Mouse (Mus musculus): ENCODE data around the gene Gm20388. TPM values are rescaled to one million over a fixed set of nuclear protein-coding genes. Genes with fewer than 3 reads are reported as not detected.
A peak's percentile ranks its signal among the peaks of the same experiment; 100 is the strongest.

Gm20388 gene
- polyA plus RNA-seq, 1 experiment from 2014 or later: 5.5 TPM

DNA sequence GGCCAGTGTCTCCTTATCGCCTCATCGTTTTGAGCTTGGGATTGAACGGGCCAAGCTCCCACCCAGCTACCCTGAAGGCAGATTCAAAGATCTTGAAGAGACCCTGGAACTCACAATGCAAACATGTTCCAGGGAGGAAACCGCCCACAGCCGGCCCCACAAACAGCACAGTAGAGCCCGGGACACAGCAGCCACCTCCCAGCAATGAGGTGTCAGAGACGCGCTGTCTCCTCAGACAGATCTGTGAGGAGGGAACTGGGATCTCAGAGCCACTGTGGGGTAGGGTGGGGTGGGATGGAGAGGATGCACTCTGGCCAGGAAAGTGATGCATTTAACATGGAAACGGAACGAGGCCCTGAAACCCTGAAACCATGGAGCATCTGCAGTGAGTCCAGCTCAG is 2207.5 kb downstream of the Gm20388 start:
- H3K36me3 ChIP-seq: no peaks in the 10 kb centered on the region
- H3K4me3 ChIP-seq: no peak overlapping the region
- 26% methylated on average over 10 of the region's 10 CpGs for WGBS
- H3K27ac ChIP-seq: peak overlapping the region; percentile 50; the same call in 1 of the 2 replicates
- peaks cover 12% of the 10 kb centered on the region; the same call in 1 of the 2 replicates for H3K27me3 ChIP-seq
- ATAC-seq (ENCODE audit: borderline replicate concordance, extremely low read depth, low FRiP score, low TSS enrichment): peak; percentile 77
- peaks cover 27% of the 10 kb centered on the region for H3K4me1 ChIP-seq
- H3K9me3 ChIP-seq: no peaks in the 10 kb centered on the region
- no peak overlapping the region for H3K4me2 ChIP-seq
- no peak overlapping the region for H3K9ac ChIP-seq

DNA sequence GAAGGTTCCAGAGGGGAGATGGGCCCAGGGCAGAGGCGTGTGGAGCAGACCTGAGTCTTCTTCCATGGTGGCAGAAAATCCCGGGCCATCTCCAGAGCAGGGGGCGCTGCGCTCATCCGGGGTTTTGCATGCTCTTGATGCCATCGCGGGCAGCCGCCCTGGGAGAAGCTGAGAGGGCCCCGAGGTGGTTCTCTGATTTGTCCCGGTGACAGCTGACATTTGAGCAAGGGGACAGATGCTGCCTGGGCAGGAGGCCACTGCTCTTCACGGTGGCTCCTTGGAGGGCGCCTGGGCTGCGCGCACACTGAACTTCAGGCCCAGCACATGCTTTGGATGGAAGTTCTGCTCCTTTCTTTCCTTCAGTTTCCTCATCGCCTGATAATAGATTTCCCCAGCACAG is 2207.9 kb downstream of the Gm20388 start:
- 0 out of 2 replicates have a peak, but pooled peaks have one; percentile 1 for ATAC-seq (ENCODE audit: borderline replicate concordance, extremely low read depth, low FRiP score, low TSS enrichment)
- H3K4me1 ChIP-seq: peaks cover 27% of the 10 kb centered on the region
- no peaks in the 10 kb centered on the region for H3K36me3 ChIP-seq
- no peak overlapping the region for H3K9ac ChIP-seq
- 52% methylated on average over 15 of the region's 15 CpGs for WGBS
- H3K4me2 ChIP-seq: no peak overlapping the region
- peak overlapping the region; percentile 50; the same call in 1 of the 2 replicates for H3K27ac ChIP-seq
- peaks cover 12% of the 10 kb centered on the region; the same call in 1 of the 2 replicates for H3K27me3 ChIP-seq
- H3K4me3 ChIP-seq: no peak overlapping the region
- H3K9me3 ChIP-seq: no peaks in the 10 kb centered on the region

DNA sequence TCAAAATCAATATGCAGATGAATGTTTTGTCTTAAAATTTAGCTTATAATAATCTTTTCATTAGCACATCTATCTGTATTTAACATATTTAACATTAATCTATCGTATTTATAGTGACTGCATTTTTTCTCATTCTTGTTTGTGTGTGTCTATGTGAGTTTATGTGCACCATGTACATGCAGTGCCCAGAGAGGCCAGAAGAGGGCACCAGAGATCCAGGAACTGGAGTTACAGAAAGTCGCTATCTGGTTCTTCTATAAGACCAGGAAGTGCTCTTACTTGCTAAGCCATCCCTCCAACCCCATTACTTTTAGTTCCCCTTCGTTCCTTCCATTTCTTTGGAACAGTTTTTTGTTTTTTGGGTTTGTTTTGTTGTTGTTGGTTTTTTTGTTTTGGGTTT is 2213.7 kb downstream of the Gm20388 start:
- Histone ChIP-seq H3K27ac (no peak overlapping the region), H3K9me3 (no peaks in the 10 kb centered on the region), H3K27me3 (peaks cover 5% of the 10 kb centered on the region; the same call in 1 of the 2 replicates), H3K36me3 (no peaks in the 10 kb centered on the region), H3K4me2 (no peak overlapping the region), H3K4me3 (no peak overlapping the region), H3K4me1 (no peaks in the 10 kb centered on the region), H3K9ac (no peak overlapping the region)
- no peak for ATAC-seq (ENCODE audit: borderline replicate concordance, extremely low read depth, low FRiP score, low TSS enrichment)
- 92% methylated on average over 3 of the region's 3 CpGs for WGBS

DNA sequence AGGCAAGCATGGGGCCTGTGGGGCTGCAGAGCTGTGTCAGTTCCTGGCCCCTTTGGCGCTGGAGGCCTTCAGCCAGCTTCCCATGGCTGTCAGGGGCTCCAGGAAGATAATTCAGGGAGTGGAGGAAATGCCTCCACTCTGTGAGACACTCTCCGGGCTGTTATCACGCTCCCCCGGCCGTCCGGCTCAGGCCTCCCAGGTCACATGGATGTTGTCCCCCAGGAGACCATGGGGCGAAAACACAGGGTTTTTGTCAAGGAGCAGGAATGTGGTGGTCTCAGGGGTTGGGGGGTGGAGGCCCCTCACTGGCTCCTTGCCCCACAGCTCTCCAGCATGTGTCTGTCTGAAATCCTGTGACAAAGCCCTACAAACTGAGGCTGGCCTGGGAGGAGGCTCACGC is 2216.0 kb downstream of the Gm20388 start:
- Histone ChIP-seq H3K27ac (no peak overlapping the region), H3K4me1 (no peaks in the 10 kb centered on the region), H3K4me3 (no peak overlapping the region), H3K9ac (no peak overlapping the region), H3K9me3 (no peaks in the 10 kb centered on the region), H3K36me3 (no peaks in the 10 kb centered on the region), H3K27me3 (no peaks in the 10 kb centered on the region; the same call in 1 of the 2 replicates), H3K4me2 (no peak overlapping the region)
- no peak for ATAC-seq (ENCODE audit: borderline replicate concordance, extremely low read depth, low FRiP score, low TSS enrichment)
- WGBS: 41% methylated on average over 8 of the region's 8 CpGs

DNA sequence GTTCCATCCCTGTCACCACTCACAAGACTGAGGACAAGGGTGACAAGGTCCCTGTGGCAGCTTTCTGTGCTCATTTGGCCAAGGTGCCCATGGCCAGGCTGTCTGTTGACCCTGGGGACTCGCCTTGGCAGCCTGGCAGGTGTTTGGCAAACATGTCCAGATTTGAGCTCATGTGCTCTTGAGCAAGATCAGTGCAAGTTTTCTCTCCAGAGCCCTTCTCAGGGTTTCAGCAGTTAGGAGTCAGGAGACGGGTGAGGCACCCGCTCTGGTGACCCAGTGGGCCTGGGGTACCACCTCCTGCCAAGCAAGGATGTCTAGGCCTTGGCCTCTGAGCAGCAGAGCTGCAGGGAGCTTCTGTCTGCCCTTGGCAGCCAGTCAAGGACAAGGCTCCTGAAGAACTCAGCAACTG is 2223.5 kb downstream of the Gm20388 start:
- 74% methylated on average over 3 of the region's 3 CpGs for WGBS
- Histone ChIP-seq H3K4me1 (no peaks in the 10 kb centered on the region), H3K27me3 (no peaks in the 10 kb centered on the region; the same call in 1 of the 2 replicates), H3K4me2 (no peak overlapping the region), H3K4me3 (no peak overlapping the region), H3K36me3 (no peaks in the 10 kb centered on the region), H3K9ac (no peak overlapping the region), H3K9me3 (no peaks in the 10 kb centered on the region), H3K27ac (no peak overlapping the region)
- ATAC-seq (ENCODE audit: borderline replicate concordance, extremely low read depth, low FRiP score, low TSS enrichment): no peak

DNA sequence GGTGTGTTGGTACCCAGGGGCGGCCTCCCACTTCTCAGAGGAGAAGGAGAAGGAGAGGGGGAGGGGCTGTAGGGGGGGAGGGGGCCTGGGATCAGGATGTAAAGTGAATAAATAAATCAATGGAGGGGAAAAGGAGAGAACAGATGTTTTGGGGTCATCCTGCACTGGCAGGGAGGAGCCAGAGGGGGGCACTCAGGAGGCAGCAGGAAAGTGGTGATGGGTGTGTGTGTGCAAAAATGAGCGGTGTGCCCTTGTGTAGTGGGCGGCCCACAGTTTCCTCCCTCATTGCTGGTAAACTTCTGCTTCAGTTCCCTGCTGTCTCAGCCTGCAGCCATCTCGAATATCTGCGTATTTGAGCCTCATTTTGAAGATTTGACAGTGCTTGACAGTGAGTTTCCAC is 2224.9 kb downstream of the Gm20388 start:
- H3K4me2 ChIP-seq: no peak overlapping the region
- 65% methylated on average over 5 of the region's 5 CpGs for WGBS
- H3K9me3 ChIP-seq: no peaks in the 10 kb centered on the region

DNA sequence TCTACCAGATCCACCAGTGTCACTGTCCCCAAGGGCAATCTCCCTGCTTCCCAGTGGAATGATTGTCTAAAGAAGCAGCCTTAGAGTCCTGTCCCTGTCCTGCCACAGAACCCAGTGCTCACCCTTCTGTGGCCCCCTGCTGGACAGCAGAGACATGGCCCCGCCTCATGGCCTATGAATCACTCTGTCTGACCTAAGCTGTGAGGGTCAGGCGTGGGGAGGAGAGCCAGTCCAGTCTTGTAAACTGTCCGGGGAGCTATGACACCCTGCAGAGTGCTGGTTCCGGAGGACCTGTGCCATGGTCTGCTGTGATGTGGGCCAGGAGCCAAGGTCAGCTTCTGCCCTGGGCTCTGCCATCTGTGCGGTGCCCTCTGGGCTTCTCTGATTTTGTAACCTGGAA is 2229.1 kb downstream of the Gm20388 start:
- Histone ChIP-seq H3K9me3 (no peaks in the 10 kb centered on the region), H3K4me2 (no peak overlapping the region), H3K27me3 (no peaks in the 10 kb centered on the region), H3K4me3 (no peak overlapping the region), H3K36me3 (no peaks in the 10 kb centered on the region), H3K4me1 (no peaks in the 10 kb centered on the region), H3K27ac (no peak overlapping the region), H3K9ac (no peak overlapping the region)
- 27% methylated on average over 5 of the region's 5 CpGs for WGBS
- peak; percentile 46 for ATAC-seq (ENCODE audit: borderline replicate concordance, extremely low read depth, low FRiP score, low TSS enrichment)

More for the DNA sequence above, 2224.9 kb downstream of the Gm20388 start:
- Histone ChIP-seq H3K9ac (no peak overlapping the region), H3K27me3 (no peaks in the 10 kb centered on the region), H3K27ac (no peak overlapping the region), H3K36me3 (no peaks in the 10 kb centered on the region), H3K4me3 (no peak overlapping the region), H3K4me1 (no peaks in the 10 kb centered on the region)
- ATAC-seq (ENCODE audit: borderline replicate concordance, extremely low read depth, low FRiP score, low TSS enrichment): no peak

DNA sequence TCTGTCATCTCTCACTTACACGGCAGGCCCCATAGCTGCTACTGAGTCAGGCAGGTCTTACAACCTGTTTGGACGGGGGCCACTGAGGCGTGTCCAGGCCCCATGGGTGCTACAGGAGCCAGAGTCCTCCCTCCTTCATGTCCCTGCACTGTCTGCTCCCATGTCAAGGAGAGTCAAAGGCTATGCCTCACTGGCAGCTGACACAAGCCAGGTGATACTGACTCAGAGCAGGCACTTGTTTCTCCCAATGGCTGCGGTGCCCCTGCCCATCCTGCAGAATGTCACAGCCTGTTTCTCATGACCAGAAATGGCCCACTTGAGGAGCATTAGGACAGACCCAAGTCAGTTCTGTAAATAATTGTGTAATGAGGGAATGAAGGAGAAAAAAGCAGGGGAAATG is 2229.8 kb downstream of the Gm20388 start:
- Histone ChIP-seq H3K9me3 (no peaks in the 10 kb centered on the region), H3K4me3 (no peak overlapping the region), H3K9ac (no peak overlapping the region), H3K27ac (no peak overlapping the region), H3K4me1 (no peaks in the 10 kb centered on the region), H3K4me2 (no peak overlapping the region), H3K27me3 (no peaks in the 10 kb centered on the region), H3K36me3 (no peaks in the 10 kb centered on the region)
- no peak for ATAC-seq (ENCODE audit: borderline replicate concordance, extremely low read depth, low FRiP score, low TSS enrichment)
- 85% methylated on average over 4 of the region's 4 CpGs for WGBS

DNA sequence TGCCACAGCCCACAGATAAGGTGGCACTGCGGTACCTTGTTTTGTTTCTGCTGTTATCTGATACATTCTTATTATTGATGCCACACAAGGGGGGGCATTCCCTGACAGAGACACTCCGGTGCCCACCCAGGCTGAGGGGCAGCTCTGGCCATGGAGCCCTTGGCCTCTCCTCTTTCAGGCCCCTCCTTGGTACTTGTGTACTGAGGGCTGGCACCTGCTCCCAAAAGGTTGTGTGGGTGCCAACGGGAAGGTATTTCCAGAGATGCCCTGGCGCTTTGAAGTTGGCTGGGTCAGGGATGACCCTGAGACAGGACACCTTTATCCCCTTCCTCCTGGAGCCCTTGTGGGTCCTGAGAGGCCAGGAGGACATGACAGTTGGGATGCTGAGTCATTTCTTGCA is 2231.8 kb downstream of the Gm20388 start:
- H3K9me3 ChIP-seq: no peaks in the 10 kb centered on the region
- H3K4me1 ChIP-seq: no peaks in the 10 kb centered on the region
- ATAC-seq (ENCODE audit: borderline replicate concordance, extremely low read depth, low FRiP score, low TSS enrichment): no peak
- H3K27ac ChIP-seq: no peak overlapping the region
- H3K27me3 ChIP-seq: no peaks in the 10 kb centered on the region
- no peak overlapping the region for H3K9ac ChIP-seq
- no peak overlapping the region for H3K4me3 ChIP-seq
- no peak overlapping the region for H3K4me2 ChIP-seq
- 83% methylated on average over 4 of the region's 4 CpGs for WGBS
- no peaks in the 10 kb centered on the region for H3K36me3 ChIP-seq

DNA sequence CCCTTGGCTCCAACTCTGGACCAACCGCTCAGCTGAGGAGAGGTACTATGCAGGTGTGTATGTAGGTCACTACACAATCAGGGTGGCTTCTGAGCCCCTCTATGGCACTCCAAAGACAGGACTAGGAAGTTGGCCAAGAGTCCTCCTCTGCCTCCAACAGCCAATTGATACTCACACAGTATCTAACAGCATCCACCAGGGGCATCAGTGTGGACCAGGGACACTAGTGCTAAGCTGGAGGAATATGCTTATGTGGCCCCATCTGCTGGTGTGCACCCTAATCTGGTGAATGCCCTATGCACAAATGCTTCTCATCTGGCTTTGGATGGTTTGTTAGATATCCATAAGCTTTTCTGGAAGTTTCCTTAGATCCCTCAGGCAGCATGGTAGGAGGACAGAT is 2232.6 kb downstream of the Gm20388 start:
- no peak overlapping the region for H3K9ac ChIP-seq
- no peaks in the 10 kb centered on the region for H3K27me3 ChIP-seq
- no peaks in the 10 kb centered on the region for H3K4me1 ChIP-seq
- H3K27ac ChIP-seq: no peak overlapping the region
- 88% methylated on average over 1 of the region's 1 CpGs for WGBS
- H3K9me3 ChIP-seq: no peaks in the 10 kb centered on the region
- no peaks in the 10 kb centered on the region for H3K36me3 ChIP-seq
- H3K4me3 ChIP-seq: no peak overlapping the region
- no peak for ATAC-seq (ENCODE audit: borderline replicate concordance, extremely low read depth, low FRiP score, low TSS enrichment)
- no peak overlapping the region for H3K4me2 ChIP-seq

DNA sequence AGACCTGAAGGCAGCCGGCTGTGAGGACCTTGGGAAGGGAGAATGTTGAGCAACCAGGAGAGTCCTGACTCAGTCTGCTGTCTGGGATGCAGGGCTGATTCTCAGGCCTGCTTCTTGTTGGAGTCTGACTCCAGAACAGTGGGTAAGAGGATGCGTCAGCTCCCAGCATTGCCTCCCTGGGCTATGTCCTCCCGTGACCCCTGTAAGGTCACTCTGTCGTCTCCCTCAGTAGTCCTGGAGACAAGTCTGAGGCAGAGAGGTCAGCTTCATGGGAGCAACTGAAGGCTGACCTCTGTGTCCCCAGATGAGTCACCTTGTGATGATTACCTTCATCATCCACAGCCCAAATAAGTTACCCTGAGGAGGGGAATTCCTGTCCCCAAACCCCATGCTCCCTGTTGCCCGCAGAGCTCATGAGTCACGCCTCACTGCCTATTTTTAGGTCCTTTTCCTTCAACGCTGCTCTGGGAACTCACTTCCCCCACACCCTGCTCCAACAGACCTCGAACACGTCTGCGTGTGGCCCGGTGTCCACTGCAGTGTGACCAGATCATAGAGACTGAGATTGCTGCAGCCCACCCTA is 2234.2 kb downstream of the Gm20388 start:
- WGBS: 57% methylated on average over 11 of the region's 11 CpGs
- no peaks in the 10 kb centered on the region for H3K27me3 ChIP-seq
- H3K4me2 ChIP-seq: no peak overlapping the region
- H3K9ac ChIP-seq: no peak overlapping the region
- H3K9me3 ChIP-seq: no peaks in the 10 kb centered on the region
- H3K4me3 ChIP-seq: no peak overlapping the region
- H3K4me1 ChIP-seq: no peaks in the 10 kb centered on the region
- no peak overlapping the region for H3K27ac ChIP-seq
- no peaks in the 10 kb centered on the region for H3K36me3 ChIP-seq
- no peak for ATAC-seq (ENCODE audit: borderline replicate concordance, extremely low read depth, low FRiP score, low TSS enrichment)

DNA sequence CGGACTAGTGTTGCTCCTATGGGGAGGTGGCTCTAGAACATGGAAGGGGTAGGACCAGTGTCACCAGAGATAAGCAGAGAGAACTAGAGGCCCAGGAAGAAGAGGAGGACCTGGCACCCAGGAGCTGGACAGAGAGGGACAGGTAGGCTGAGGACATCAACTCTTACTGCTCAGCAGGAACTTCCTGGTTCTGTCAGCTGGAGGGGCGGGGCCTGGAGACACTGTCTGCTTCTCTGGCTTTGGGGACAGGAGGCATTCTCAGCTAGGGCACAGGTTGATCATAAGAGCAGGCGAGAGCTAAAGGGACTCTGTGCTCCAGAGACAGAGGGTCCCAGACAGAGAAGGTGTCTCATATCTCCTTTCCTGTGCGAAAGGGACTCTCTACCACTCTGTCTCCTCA is 2238.4 kb downstream of the Gm20388 start:
- Histone ChIP-seq H3K27ac (no peak overlapping the region), H3K27me3 (no peaks in the 10 kb centered on the region), H3K9ac (no peak overlapping the region), H3K9me3 (no peaks in the 10 kb centered on the region), H3K36me3 (no peaks in the 10 kb centered on the region), H3K4me1 (no peaks in the 10 kb centered on the region), H3K4me2 (no peak overlapping the region), H3K4me3 (no peak overlapping the region)
- WGBS: 78% methylated on average over 4 of the region's 4 CpGs
- ATAC-seq (ENCODE audit: borderline replicate concordance, extremely low read depth, low FRiP score, low TSS enrichment): no peak

DNA sequence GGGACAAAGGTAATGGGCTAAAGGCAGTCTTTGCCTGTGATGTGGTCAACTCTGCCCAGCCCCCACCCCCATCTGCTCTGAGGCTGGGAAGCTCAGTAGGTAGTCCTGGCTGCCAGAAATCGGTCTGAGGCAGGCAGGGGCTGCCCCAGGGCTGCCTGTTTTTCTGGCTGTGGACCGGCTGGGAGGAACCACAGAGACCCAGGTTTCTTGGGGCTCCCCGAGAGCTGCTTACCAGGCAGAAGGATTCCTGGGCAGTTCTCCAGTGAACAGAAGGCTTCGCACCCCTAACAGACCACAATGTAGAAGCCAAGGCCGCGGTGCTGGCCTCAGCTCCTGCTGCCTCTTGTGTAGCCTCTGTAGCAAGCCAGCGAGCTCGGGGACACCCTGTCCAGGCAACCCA is 2239.0 kb downstream of the Gm20388 start:
- H3K27me3 ChIP-seq: no peaks in the 10 kb centered on the region
- H3K4me2 ChIP-seq: no peak overlapping the region
- WGBS: 75% methylated on average over 8 of the region's 8 CpGs
- no peaks in the 10 kb centered on the region for H3K9me3 ChIP-seq
- H3K4me3 ChIP-seq: no peak overlapping the region
- H3K4me1 ChIP-seq: no peaks in the 10 kb centered on the region
- ATAC-seq (ENCODE audit: borderline replicate concordance, extremely low read depth, low FRiP score, low TSS enrichment): no peak
- no peak overlapping the region for H3K9ac ChIP-seq
- no peaks in the 10 kb centered on the region for H3K36me3 ChIP-seq
- H3K27ac ChIP-seq: no peak overlapping the region

Data from lung, embryonic 15.5 days (tissue).